Mouse (Mus musculus): ENCODE results near the gene Pign. TPM values are rescaled to one million over a fixed set of nuclear protein-coding genes. Genes with fewer than 3 reads are reported as not detected.
A peak's percentile ranks its signal among the peaks of the same experiment; 100 is the strongest.

Gene Pign
- polyA plus RNA-seq (2015; fragmentation: Nextera tagmentation; extraction: Ambion mirVana): 7.4 and 9.2 TPM in 2 replicates

GRCm38 (mm10) chr1:105663171-105663961 is at the start of gene Pign, which contains the start of gene Relch:
Pign (minus strand) TSS chr1:105663677.
Relch (plus strand) TSS chr1:105663861.
- peak within 1 kb of the TSS; percentile 90 for H3K27ac ChIP-seq (ENCODE audit: low read length)
- H3K4me1 ChIP-seq (ENCODE audit: control insufficient read depth, insufficient read depth, low read length): peaks cover 5% of the 10 kb centered on the region; the same call in 1 of the 2 replicates
- no peaks in the 10 kb centered on the region for H3K36me3 ChIP-seq (ENCODE audit: control insufficient read depth, insufficient read depth)
- ATAC-seq (replicated peaks; ENCODE audit: extremely low read depth, insufficient read depth, low FRiP score): peak; percentile 99
- H3K9ac ChIP-seq (ENCODE audit: low read length): peak within 1 kb of the TSS; percentile 85
- peak within 1 kb of the TSS; percentile 85 for H3K4me2 ChIP-seq (ENCODE audit: low read depth, low read length)
- no peaks in the 10 kb centered on the region for H3K9me3 ChIP-seq (replicated peaks; ENCODE audit: control insufficient read depth, low read length)
- WGBS: under 1% methylated on average over 41 of the region's 41 CpGs
- H3K27me3 ChIP-seq (ENCODE audit: control insufficient read depth, insufficient read depth, low read length): no peaks in the 10 kb centered on the region
- H3K4me3 ChIP-seq (ENCODE audit: low read length): peak within 1 kb of the TSS; percentile 77

GRCm38 (mm10) chr1:105712822-105713221 is 49.3 kb upstream of the Pign start:
- Histone ChIP-seq H3K27ac (ENCODE audit: low read length) (no peak overlapping the region), H3K27me3 (ENCODE audit: control insufficient read depth, insufficient read depth, low read length) (no peaks in the 10 kb centered on the region), H3K9me3 (replicated peaks; ENCODE audit: control insufficient read depth, low read length) (no peaks in the 10 kb centered on the region), H3K4me1 (ENCODE audit: control insufficient read depth, insufficient read depth, low read length) (no peaks in the 10 kb centered on the region), H3K9ac (ENCODE audit: low read length) (no peak overlapping the region), H3K36me3 (ENCODE audit: control insufficient read depth, insufficient read depth) (peaks cover 5% of the 10 kb centered on the region; the same call in 1 of the 2 replicates), H3K4me2 (ENCODE audit: low read depth, low read length) (no peak overlapping the region), H3K4me3 (ENCODE audit: low read length) (no peak overlapping the region)
- WGBS: 90% methylated on average over 2 of the region's 2 CpGs
- no peak for ATAC-seq (replicated peaks; ENCODE audit: extremely low read depth, insufficient read depth, low FRiP score)

- H3K4me2 ChIP-seq (ENCODE audit: low read depth, low read length): no peak overlapping the region
- H3K4me3 ChIP-seq (ENCODE audit: low read length): no peak overlapping the region
- no peak for ATAC-seq (replicated peaks; ENCODE audit: extremely low read depth, insufficient read depth, low FRiP score)
- no peaks in the 10 kb centered on the region for H3K27me3 ChIP-seq (ENCODE audit: control insufficient read depth, insufficient read depth, low read length)
- H3K27ac ChIP-seq (ENCODE audit: low read length): no peak overlapping the region
- no peaks in the 10 kb centered on the region for H3K4me1 ChIP-seq (ENCODE audit: control insufficient read depth, insufficient read depth, low read length)
- WGBS: 40% methylated on average over 1 of the region's 1 CpGs
- H3K9me3 ChIP-seq (replicated peaks; ENCODE audit: control insufficient read depth, low read length): no peaks in the 10 kb centered on the region
- no peak overlapping the region for H3K9ac ChIP-seq (ENCODE audit: low read length)
- no peaks in the 10 kb centered on the region; the same call in 1 of the 2 replicates for H3K36me3 ChIP-seq (ENCODE audit: control insufficient read depth, insufficient read depth)
Observed at GRCm38 (mm10) chr1:105711227-105711626, 47.8 kb upstream of the Pign start.

- H3K4me2 ChIP-seq (ENCODE audit: low read depth, low read length): no peak overlapping the region
- H3K9ac ChIP-seq (ENCODE audit: low read length): no peak overlapping the region
- no peak overlapping the region for H3K27ac ChIP-seq (ENCODE audit: low read length)
- 83% methylated on average over 2 of the region's 2 CpGs for WGBS
- H3K27me3 ChIP-seq (ENCODE audit: control insufficient read depth, insufficient read depth, low read length): no peaks in the 10 kb centered on the region
- no peaks in the 10 kb centered on the region for H3K4me1 ChIP-seq (ENCODE audit: control insufficient read depth, insufficient read depth, low read length)
- H3K4me3 ChIP-seq (ENCODE audit: low read length): no peak overlapping the region
- H3K9me3 ChIP-seq (replicated peaks; ENCODE audit: control insufficient read depth, low read length): no peaks in the 10 kb centered on the region
- peaks cover 3% of the 10 kb centered on the region for H3K36me3 ChIP-seq (ENCODE audit: control insufficient read depth, insufficient read depth)
- ATAC-seq (replicated peaks; ENCODE audit: extremely low read depth, insufficient read depth, low FRiP score): no peak
Observed at GRCm38 (mm10) chr1:105709415-105709814, 45.9 kb upstream of the Pign start.

- H3K9ac ChIP-seq (ENCODE audit: low read length): no peak overlapping the region
- no peak overlapping the region for H3K27ac ChIP-seq (ENCODE audit: low read length)
- peaks cover 7% of the 10 kb centered on the region for H3K36me3 ChIP-seq (ENCODE audit: control insufficient read depth, insufficient read depth)
- H3K4me3 ChIP-seq (ENCODE audit: low read length): no peak overlapping the region
- no peak for ATAC-seq (replicated peaks; ENCODE audit: extremely low read depth, insufficient read depth, low FRiP score)
- no peaks in the 10 kb centered on the region for H3K9me3 ChIP-seq (replicated peaks; ENCODE audit: control insufficient read depth, low read length)
- no peaks in the 10 kb centered on the region for H3K27me3 ChIP-seq (ENCODE audit: control insufficient read depth, insufficient read depth, low read length)
- H3K4me1 ChIP-seq (ENCODE audit: control insufficient read depth, insufficient read depth, low read length): no peaks in the 10 kb centered on the region
- no peak overlapping the region for H3K4me2 ChIP-seq (ENCODE audit: low read depth, low read length)
- WGBS: 78% methylated on average over 4 of the region's 4 CpGs
Observed at GRCm38 (mm10) chr1:105700984-105701530, 37.6 kb upstream of the Pign start.

GRCm38 (mm10) chr1:105695581-105695980 is 32.1 kb upstream of the Pign start:
- H3K9me3 ChIP-seq (replicated peaks; ENCODE audit: control insufficient read depth, low read length): no peaks in the 10 kb centered on the region
- WGBS: 73% methylated on average over 2 of the region's 2 CpGs

GRCm38 (mm10) chr1:105685501-105685900 is 22.0 kb upstream of the Pign start:
- WGBS: 95% methylated on average over 3 of the region's 3 CpGs
- Histone ChIP-seq H3K4me1 (ENCODE audit: control insufficient read depth, insufficient read depth, low read length) (no peaks in the 10 kb centered on the region), H3K36me3 (ENCODE audit: control insufficient read depth, insufficient read depth) (no peaks in the 10 kb centered on the region), H3K27ac (ENCODE audit: low read length) (no peak overlapping the region), H3K9ac (ENCODE audit: low read length) (no peak overlapping the region), H3K4me2 (ENCODE audit: low read depth, low read length) (no peak overlapping the region), H3K27me3 (ENCODE audit: control insufficient read depth, insufficient read depth, low read length) (no peaks in the 10 kb centered on the region), H3K4me3 (ENCODE audit: low read length) (no peak overlapping the region), H3K9me3 (replicated peaks; ENCODE audit: control insufficient read depth, low read length) (no peaks in the 10 kb centered on the region)
- ATAC-seq (replicated peaks; ENCODE audit: extremely low read depth, insufficient read depth, low FRiP score): no peak

More at GRCm38 (mm10) chr1:105695581-105695980, 32.1 kb upstream of the Pign start:
- peaks cover 5% of the 10 kb centered on the region; the same call in 1 of the 2 replicates for H3K36me3 ChIP-seq (ENCODE audit: control insufficient read depth, insufficient read depth)
- no peaks in the 10 kb centered on the region for H3K4me1 ChIP-seq (ENCODE audit: control insufficient read depth, insufficient read depth, low read length)
- no peak overlapping the region for H3K4me2 ChIP-seq (ENCODE audit: low read depth, low read length)
- H3K27ac ChIP-seq (ENCODE audit: low read length): no peak overlapping the region
- ATAC-seq (replicated peaks; ENCODE audit: extremely low read depth, insufficient read depth, low FRiP score): no peak
- H3K9ac ChIP-seq (ENCODE audit: low read length): no peak overlapping the region
- H3K27me3 ChIP-seq (ENCODE audit: control insufficient read depth, insufficient read depth, low read length): no peaks in the 10 kb centered on the region
- no peak overlapping the region for H3K4me3 ChIP-seq (ENCODE audit: low read length)

- Histone ChIP-seq H3K9me3 (replicated peaks; ENCODE audit: control insufficient read depth, low read length) (no peaks in the 10 kb centered on the region), H3K4me1 (ENCODE audit: control insufficient read depth, insufficient read depth, low read length) (no peaks in the 10 kb centered on the region), H3K36me3 (ENCODE audit: control insufficient read depth, insufficient read depth) (0 out of 2 replicates have a peak, but pooled peaks cover 2% of the 10 kb centered on the region), H3K4me3 (ENCODE audit: low read length) (no peak overlapping the region), H3K27me3 (ENCODE audit: control insufficient read depth, insufficient read depth, low read length) (no peaks in the 10 kb centered on the region), H3K9ac (ENCODE audit: low read length) (no peak overlapping the region), H3K27ac (ENCODE audit: low read length) (no peak overlapping the region), H3K4me2 (ENCODE audit: low read depth, low read length) (no peak overlapping the region)
- ATAC-seq (replicated peaks; ENCODE audit: extremely low read depth, insufficient read depth, low FRiP score): no peak
- 83% methylated on average over 1 of the region's 1 CpGs for WGBS
Observed at GRCm38 (mm10) chr1:105680587-105680986, 17.1 kb upstream of the Pign start.

GRCm38 (mm10) chr1:105674763-105675162 is 11.3 kb upstream of the Pign start:
- Histone ChIP-seq H3K27ac (ENCODE audit: low read length) (no peak overlapping the region), H3K4me1 (ENCODE audit: control insufficient read depth, insufficient read depth, low read length) (no peaks in the 10 kb centered on the region), H3K9me3 (replicated peaks; ENCODE audit: control insufficient read depth, low read length) (no peaks in the 10 kb centered on the region), H3K9ac (ENCODE audit: low read length) (no peak overlapping the region), H3K4me2 (ENCODE audit: low read depth, low read length) (no peak overlapping the region), H3K36me3 (ENCODE audit: control insufficient read depth, insufficient read depth) (0 out of 2 replicates have a peak, but pooled peaks cover 2% of the 10 kb centered on the region), H3K4me3 (ENCODE audit: low read length) (no peak overlapping the region), H3K27me3 (ENCODE audit: control insufficient read depth, insufficient read depth, low read length) (no peaks in the 10 kb centered on the region)
- 84% methylated on average over 2 of the region's 2 CpGs for WGBS
- ATAC-seq (replicated peaks; ENCODE audit: extremely low read depth, insufficient read depth, low FRiP score): no peak

Data from heart, embryonic 16.5 days (tissue).